Mouse (Mus musculus): ENCODE measurements around the gene Tspan5. TPM values are rescaled to one million over a fixed set of nuclear protein-coding genes. Genes with fewer than 3 reads are reported as not detected.

Tspan5 gene
- polyA plus RNA-seq (2017; shearing (Covaris generic)): 26.7 TPM

GRCm38 (mm10) chr3:138741649-138742565 lies at the start of gene Tspan5:
Gene Tspan5, plus strand, starts transcription at chr3:138742195.

Other genes starting within 250 kb of the Tspan5 start
- gene Eif4e, start 216.0 kb upstream of the Tspan5 start, polyA plus RNA-seq (2017; shearing (Covaris generic)): 179 TPM